Mouse (Mus musculus) ES-CJ7 (cell line): ENCODE results near the gene Nes.

Experiments used
- DNase-seq: peaks from one replicate; pipeline ENCODE4 v3.0.0; 2011; ENCODE audit warnings: low read depth, low spot score

Nes gene

DNA sequence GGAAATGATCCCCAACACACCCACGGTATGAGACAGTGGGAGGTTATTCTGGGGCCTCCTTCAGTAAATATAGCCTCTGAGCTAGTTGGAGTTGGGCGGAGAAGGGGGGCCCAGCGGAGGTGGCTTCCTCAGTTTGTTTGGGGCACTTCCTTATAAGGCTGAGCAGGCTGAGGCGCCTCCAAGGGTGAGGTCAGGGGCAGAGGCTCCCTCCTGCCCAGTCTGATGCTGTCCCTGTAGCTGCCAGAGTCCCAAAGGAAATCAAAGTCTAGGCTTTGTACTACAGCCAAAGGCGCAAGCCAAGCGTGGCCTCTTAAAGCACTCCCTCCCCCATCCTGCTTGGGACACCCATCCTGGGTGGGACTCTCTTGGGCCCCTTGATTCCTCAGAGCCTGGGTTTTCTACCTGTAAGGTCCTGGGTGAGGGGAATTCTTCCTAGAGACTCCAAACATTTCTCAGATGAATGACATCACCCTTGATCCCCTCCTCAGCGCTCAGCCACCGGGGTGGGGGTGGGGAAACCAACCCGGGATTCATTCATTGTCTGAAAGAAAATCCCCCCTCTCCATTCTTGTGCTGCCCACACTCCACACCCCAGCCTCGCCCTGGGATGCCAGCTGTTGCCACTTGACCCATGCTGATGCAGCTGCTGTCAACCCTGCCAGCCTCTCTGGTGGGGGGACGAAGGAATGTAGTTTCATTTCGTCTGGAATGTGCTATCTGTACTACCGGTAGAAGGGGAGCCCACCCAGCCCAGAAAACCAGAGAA, 12.1 kb downstream of the Nes start:
- DNase-seq: no peak

DNA sequence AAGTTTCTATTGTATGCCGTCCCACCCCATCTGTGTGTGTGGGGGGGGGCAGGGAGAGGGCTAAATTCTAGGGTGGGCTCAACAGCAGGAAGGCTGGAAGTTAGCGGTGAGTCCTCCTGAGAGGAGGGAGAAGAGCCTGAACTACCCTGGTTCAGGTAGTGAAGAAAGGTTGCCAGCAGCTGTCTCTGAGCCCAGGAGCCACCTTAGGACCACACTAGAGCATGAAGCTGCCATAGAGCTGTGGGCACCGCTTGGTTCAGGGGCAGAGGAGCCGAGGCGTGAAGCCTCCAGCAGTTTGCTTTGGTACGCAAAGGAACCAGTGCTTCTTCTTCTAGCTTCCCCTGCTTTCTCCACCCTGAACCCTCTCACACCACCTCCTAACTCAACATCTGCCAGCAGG, 12.7 kb downstream of the Nes start:
- no peak for DNase-seq

DNA sequence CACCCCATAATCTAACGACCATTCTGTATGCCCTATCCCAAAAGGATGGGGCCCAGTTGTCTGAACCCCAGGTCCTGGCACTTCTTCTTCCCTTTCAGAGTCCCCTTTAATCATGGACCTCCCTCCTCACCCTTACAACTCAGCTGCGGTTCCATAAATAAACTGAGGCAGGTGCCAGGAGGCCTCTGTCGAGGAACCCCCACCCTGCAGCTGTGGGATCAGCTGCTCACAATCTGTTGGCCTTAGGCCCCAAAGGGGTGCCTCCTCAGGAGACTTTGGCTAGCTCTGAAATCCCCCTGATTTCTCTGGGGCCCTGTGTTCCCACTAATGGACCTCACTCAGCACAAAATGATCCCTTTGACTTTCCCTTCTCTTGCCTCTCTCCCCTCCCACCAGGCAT, 13.2 kb downstream of the Nes start:
- no peak for DNase-seq

DNA sequence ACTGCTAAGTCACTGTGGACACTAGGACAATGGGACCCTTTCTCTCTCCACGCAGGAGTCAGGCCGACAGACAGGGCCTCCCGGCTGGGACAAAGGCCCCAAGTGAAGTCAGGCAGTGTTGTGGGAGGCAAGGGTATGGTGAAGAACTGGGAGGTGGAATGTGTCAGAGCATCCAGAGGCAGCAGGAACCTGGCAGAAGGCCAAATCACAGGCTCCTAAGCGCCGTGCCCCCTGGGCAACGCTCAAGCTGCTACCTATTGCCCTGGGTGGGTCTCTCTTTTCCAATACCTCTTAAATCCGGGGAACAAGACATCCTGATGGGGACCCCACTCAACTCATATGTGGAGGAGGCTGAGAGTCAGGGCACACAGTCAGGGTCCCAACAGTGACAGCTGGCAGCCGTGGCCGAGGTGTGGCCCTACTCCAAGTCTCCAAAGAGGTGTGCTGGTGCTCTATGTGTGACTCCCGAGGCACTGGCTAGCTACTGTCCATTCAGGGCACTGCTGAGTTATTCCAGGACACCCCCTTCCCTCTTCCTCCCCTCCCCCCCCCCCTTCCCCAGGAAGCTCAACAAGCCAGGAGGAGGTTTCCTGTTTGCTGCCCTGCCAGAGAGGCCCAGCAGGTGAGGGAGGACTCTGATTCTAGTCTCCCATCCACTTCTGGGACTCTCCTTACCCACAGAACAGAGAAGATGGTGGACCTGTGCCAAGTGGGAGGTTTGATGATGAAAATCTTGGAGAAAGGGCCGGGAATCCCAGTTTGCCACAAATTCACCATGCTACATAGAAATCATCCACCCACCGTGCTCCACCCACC, 14.8 kb downstream of the Nes start:
- no peak for DNase-seq

DNA sequence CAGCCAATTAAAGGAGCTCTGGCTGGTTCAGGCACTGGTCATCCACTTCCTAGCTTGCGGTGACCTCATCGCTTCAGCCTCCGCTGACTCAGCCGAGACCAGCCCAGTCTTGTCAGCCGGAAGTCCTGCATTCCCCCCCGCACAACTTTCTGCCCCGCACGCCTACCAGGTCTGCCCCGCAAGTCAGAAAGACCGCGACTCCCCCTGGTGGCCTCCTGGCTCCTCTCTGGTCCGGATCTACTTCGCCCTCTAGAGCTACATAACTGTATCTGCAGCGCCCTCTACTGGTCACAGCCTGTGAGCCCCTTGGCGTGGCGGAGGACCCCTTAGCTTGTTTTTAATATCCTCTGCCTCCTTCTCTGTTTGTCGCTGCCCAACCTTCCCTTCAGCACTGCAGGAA, 16.0 kb downstream of the Nes start:
- peak; percentile 97 for DNase-seq

DNA sequence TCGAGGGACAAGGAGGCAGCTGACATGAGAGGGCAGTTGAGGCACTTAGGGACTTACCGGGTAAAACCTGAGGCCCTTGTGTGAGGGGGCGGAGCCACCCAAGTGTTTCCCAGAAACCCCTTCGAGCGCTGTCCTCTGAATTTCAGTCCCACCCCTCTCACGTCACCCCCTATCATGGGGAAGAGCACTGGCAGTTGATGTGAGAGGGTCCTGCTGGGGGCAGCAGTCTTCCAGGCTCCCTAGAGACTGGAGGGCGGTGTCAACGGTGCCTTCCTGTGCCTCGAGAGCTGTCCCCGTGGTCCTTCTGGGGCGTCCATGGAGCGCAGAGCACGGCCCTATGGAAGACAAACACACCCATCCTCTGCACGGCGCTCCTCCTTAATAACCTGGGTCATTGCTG, 16.8 kb downstream of the Nes start:
- peak; percentile 92 for DNase-seq

DNA sequence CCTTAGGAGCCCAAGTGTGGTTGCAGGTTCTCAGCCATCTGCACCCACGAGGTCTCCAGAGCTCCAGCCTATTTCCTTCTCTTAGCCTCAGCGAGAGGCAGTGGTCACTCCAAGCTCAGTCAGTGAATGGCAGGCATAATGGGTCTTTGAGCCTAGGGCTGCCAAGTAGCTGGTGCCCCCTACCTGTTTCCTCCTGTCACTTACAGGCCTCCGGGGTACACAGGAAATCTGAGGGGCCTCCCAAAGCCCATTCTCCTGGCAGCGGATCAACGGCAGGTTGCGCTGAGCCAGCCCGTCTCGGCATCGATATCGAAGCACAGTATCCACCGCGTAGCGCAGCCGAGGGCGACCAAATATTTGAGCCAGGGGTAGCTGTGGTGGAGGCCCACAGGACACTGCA, 17.2 kb downstream of the Nes start:
- DNase-seq: no peak

DNA sequence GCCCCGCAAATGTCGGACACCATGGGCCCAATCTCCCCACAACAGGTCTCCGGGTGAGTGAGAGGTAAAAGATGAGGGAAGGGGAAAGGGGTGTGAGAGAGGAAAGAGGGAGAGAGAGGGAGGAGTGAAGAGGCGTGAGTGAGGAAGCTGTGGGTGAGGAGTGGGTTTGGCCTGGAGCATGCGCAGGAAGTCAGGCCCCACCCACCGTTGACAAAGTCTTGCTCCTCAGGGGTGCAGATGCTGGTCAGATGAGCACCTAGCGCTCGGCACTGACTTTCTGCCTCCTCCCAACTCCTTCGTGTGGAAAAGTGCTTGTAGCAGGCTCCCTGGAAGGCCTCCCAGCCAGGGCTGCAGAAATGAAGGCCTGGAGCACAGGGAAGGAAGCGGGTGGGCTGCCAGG, 19.1 kb downstream of the Nes start:
- no peak for DNase-seq

DNA sequence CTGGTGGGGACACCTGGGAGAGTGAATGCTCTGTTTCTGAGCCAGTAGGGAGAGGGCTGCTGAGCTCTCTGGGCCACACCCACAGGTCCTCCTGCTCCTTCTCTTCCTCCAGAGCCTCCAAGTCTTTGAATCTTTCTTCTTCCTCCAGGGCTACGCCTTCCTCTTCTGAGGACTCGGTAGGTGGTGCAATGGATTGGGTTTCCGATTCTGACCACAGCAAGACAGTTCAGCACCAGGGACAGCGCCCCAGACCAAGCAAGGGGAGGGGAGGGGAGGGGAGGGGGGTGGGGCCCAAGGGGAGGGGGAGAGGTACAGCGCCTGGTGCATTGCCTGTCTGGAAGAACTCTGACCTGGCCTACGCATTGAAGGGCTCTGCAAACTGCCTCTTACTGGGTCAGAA, 22.6 kb downstream of the Nes start:
- peak; percentile 96 for DNase-seq

DNA sequence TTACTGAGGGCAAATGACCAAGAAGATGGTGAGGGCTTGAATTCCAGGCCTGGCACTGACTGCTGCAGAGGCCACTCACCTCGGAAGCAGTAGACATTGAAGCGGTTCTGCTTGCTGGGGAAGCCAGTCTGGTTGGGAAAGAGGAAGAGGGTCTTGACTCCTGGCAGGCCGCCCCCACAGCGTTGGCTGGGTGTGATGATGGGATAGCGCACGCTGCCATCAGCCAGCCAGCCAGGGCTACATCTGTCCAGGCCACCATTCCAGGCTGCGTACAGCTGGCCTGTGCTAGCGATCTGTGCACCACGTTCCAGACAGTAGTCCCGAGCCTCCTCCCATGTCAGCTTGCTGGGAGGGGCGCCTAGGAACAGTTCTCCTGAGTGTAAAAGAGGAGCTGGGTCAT, 24.5 kb downstream of the Nes start:
- no peak for DNase-seq

DNA sequence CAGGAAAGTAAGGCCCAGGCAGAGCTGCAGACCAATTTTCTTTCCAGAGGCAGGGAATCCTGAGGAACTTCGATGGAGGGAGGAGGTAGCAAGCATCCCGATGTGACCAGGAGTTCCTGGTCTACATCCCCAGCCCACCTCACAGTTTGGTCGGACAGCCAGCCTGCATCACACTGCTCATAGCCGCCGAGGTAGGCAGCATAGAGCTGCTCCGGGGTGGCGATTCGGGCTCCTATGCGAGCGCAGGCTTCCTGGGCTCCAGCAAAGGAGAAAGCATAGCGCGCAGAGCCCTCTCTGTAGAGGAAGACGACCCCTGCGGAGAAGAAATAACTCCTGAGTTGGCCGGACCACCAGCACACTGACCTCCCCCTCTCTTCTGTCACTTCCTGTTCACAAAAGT, 25.5 kb downstream of the Nes start:
- no peak for DNase-seq

DNA sequence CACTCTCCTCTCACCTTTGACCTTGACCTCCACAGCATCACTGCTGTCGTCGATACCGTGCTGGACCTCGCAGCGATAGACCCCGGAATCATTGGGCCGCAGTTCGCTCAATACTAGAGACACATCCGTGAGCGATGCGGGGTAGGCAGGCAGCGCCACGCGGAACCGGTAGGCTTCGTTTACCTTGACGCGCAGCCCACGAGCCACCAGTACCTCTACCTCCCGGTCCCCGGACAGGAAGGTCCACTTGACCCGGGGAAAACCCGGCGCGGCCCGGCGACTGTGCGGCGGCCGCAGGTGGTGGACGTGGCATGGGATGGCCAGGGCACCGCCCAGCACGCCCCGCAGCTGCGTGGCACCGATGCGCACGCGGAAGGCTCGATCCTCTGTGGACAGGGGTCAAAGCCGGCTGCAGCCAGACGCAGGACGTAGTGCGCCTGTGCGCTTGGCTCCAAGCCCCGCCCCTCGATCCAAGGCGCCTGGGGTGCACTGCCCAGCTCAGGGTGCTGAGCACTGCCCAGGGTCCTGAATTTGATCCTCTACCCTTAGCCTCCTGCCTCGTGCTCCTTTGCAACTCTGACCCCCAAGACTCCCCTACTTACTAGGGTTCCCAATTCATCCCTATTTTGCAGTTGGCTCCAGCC, 26.2 kb downstream of the Nes start:
- peak; percentile 69 for DNase-seq

DNA sequence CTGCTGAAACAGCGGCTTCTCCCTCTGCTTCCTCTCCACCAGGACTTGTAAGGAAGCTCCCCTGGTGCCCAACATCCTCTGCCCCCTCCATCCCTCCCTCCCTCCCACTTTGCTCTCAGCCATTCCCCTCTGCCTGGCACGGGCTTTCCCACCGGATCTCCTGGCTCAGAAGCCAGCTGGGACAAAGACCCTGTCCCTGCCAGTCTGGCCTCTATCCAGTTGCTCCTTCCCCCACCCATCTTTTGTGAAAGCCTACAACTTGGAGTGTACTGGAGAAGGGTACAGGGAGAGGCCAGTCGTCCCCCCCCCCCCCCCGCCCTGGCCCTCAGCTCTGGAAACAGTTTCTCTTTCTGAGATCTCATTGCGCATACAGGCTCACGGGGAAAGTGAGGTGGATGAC, 27.9 kb downstream of the Nes start:
- no peak for DNase-seq

DNA sequence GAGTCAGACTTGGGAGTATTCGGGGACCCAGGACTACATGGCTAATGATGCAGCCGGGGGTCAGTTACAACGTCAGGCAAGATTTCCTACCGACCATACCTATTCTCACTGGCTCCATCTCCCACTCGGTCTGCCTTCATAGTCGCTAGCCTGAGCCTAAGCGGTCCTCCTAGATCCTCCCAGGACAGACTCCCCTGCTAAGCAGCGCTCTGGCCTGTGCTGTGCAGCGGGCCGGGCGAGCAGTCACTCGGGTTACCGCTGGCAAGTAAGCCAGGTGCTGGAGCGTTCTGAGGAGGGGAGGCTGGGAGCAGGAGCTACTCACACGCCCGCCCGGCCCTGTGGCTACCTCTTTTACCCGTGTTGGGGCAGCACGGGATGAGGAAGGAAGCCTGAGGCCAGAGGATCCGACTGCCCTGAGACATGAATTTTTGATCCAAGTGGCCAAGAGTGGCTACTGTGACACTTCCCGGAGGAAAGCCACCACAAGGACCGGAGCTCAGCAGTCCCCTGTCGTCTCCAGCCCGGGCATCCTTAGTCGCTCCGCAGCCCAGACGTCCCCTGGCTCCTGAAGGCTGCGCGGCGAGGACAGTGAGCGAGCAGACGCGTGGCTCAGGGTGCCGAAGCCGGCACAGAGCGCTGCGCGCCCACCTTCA, 28.5 kb downstream of the Nes start:
- no peak for DNase-seq

DNA sequence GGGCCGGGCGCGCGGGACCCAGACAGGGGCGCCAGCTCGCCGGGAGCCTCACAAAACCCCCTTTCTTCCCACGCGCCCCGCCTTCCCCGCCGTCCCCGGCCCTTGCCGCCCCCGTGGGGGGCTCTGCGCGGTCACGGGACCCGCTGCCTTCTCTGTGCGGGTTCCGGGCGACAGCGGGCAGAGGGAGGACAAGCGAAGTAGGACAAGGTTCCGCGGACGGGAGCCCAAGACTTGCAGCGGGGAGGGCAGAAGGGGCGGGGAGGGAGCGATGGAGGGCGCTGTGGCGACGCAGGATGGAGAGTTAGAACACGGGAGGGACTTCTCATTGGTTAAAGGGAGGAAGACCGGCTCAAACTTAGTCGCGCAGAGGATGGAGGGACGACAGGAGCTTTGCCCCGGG, 29.3 kb downstream of the Nes start, which contains the start of gene Bcan:
Gene Bcan (minus strand): TSS at position 50 of the 400 bp plus-strand sequence.
- DNase-seq: peak; percentile 69

DNA sequence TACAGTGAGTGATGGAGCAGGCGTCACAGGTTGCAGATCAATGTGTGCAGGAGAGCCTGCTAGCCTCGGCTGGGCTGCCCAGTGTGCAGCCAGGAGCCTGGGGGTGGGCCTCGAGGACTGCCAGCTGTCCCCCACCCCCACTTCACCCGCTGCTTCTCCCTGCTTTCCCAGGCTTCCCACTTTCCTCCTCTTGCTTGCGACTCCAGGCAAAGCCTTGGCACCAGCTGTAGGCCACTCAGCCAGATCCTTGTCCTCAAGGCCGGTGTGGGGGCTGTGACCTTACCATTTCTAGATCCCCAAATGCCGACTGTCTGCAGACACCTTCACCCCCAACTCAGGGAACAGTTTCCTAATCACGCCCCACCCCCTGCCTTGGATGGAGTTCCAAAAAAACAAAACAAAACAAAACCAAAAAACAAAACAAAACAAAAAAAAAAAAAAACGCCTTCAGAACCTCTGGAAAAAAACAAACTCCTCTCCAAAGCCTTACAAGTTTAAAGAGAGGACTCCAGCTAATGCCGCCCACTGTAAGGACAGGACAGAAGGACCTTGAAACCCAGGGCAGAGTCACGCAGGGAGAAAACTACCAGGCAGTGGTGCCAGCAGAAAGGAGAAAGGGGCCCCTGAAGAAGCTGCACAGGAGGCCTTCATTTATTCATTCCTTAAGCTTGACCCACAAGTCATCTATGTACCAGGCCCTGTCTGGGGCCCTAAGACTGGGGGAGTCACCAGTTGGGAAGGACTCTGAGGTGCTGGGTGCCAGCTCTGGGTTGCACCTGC, 30.1 kb downstream of the Nes start:
- DNase-seq: no peak

DNA sequence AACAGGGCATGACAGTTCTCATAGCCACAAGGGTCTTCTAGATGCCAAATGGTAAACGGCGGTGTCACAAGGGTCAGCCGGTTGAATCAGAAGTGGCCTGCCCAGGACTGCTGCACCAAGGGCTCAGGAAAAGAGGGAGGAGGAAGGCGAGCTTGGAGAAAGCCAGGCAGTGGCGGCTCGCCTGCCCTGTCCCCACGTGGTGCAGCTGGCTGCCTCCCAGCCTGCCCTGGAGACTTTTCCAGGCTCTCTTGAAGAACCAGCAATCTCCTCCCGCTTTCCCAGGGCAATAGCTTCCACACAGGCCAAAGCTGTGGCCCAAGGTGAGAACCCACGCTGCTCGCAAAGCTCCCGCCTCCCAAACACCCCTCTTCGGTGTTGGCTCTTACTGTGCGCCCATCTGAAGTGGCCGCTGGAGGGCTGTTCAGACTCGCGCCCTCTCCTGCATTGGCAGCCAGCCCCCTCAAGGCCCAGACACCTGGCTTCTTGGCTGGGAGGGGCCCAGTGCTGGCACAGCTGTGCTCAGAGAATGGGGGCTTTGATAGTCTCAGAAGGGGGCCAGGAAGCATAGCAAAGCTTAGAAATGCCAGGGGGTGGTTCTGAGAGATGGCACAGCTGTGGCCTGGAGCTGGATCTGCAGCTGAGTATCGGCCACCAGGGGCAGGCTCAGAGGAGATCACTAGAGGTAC, 31.6 kb downstream of the Nes start:
- no peak for DNase-seq

DNA sequence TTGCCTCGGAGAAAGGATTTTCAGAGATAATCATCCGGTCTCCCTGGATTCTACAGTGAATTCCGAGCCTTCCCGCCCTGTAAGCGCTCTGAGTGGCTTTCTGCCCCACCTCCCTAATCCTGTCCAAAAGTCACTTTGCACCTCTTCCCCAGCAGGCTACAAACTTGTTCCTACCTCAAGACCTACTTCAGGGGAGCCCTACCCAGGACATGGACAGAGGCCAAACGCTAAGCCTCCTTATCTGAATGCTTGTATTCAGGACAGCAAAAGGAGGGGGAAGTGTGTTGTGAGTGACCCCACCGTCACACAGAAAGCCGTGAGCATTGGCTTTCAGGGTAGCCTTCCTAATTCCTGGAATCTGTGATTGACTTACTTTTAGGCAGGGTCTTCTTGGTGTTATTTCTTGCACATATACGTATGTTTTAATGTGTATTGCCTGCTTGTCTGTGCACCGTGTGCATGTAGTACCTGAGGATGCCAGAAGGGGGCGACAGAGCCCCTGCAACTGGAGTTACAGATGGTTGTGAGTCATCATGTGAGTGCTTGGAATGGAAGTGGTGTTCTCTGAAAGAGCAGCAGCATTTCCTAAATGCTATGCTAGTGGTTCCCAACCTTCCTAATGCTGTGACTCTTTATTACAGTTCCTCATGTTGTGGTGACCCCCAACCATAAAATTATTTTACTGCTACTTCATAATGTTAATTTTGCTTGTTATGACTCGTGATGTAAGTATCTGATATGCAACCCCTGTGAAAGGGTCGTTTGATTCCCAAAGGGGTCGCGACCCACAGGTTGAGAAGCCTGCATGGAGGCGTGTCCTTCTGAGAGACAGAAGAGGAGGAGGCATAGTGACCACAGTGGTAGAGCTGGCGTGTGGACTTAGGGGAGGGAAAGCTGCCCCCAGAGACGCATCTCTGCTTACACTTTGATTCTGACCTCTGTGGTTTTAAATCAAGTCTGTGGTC, 35.2 kb downstream of the Nes start:
- DNase-seq: peak; percentile 82

DNA sequence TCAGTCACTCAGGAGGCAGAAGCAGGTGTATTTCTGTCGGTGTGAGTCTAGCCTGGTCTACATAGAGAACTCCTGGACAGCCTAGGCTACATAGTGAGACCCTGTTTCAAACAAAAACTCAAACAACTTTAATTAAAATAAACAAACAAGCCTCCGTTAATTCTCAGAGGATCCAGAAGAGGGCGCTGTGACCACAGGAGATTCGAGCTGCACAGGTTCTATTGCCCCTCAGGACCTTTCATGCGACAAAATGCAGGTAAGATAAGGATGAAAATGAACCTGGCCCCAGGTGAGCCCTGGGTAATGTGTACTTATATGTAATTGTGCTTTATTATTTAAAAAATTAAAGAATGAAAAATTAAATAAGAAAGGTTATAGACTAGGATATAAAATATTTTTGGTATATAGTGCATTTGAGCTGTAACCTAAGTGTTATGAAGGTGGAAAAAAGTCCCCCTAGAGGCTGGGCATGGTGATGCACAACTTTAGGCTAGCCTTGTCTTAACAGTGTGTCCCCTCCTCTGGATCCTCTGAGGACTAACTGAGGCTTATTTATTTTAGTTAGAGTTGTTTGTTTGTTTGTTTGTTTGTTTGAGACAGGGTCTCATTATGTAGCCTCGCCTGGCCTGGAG, 39.9 kb downstream of the Nes start:
- peak; percentile 78 for DNase-seq
